Mouse (Mus musculus): Measurements from ENCODE around the gene Tchp. TPM values are rescaled to one million over a fixed set of nuclear protein-coding genes. Genes with fewer than 3 reads are reported as not detected.

The Tchp gene
- polyA plus RNA-seq, 1 experiment from 2014 or later = 19.7 TPM

GRCm38 (mm10) chr5:114737090-114737887, 29.7 kb downstream of the Tchp start:
- Histone ChIP-seq H3K36me3 (ENCODE audit: control insufficient read depth, insufficient read depth, low read length) (peaks cover 7% of the 10 kb centered on the region; the same call in 1 of the 2 replicates), H3K4me2 (ENCODE audit: low read depth, low read length, severe bottlenecking) (no peak overlapping the region), H3K27me3 (ENCODE audit: control insufficient read depth, insufficient read depth, low read length) (no peaks in the 10 kb centered on the region), H3K27ac (ENCODE audit: low read depth, low read length) (no peak overlapping the region), H3K4me3 (ENCODE audit: low read depth, low read length) (no peak overlapping the region), H3K9me3 (ENCODE audit: control insufficient read depth, low read length) (no peaks in the 10 kb centered on the region), H3K9ac (ENCODE audit: low read length) (no peak overlapping the region), H3K4me1 (replicated peaks; ENCODE audit: control insufficient read depth, insufficient read depth, low read length) (no peaks in the 10 kb centered on the region)
- no peak for ATAC-seq (replicated peaks; ENCODE audit: low FRiP score)
- WGBS = 87% methylated on average over 21 of the region's 21 CpGs
- no peak for DNase-seq (ENCODE audit: low spot score)

GRCm38 (mm10) chr5:114738707-114739241, 31.2 kb downstream of the Tchp start:
- Histone ChIP-seq H3K4me1 (replicated peaks; ENCODE audit: control insufficient read depth, insufficient read depth, low read length) (no peaks in the 10 kb centered on the region), H3K9ac (ENCODE audit: low read length) (no peak overlapping the region), H3K27me3 (ENCODE audit: control insufficient read depth, insufficient read depth, low read length) (no peaks in the 10 kb centered on the region), H3K27ac (ENCODE audit: low read depth, low read length) (no peak overlapping the region), H3K36me3 (ENCODE audit: control insufficient read depth, insufficient read depth, low read length) (peaks cover 3% of the 10 kb centered on the region; the same call in 1 of the 2 replicates), H3K4me2 (ENCODE audit: low read depth, low read length, severe bottlenecking) (no peak overlapping the region), H3K9me3 (ENCODE audit: control insufficient read depth, low read length) (no peaks in the 10 kb centered on the region), H3K4me3 (ENCODE audit: low read depth, low read length) (no peak overlapping the region)
- DNase-seq (ENCODE audit: low spot score) (no peak), ATAC-seq (replicated peaks; ENCODE audit: low FRiP score) (no peak)
- WGBS = 87% methylated on average over 12 of the region's 12 CpGs

GRCm38 (mm10) chr5:114740595-114740994, 33.0 kb downstream of the Tchp start:
- H3K4me1 ChIP-seq (replicated peaks; ENCODE audit: control insufficient read depth, insufficient read depth, low read length) = no peaks in the 10 kb centered on the region
- ATAC-seq (replicated peaks; ENCODE audit: low FRiP score) = no peak
- no peak overlapping the region for H3K4me2 ChIP-seq (ENCODE audit: low read depth, low read length, severe bottlenecking)
- DNase-seq (ENCODE audit: low spot score) = no peak
- no peak overlapping the region for H3K4me3 ChIP-seq (ENCODE audit: low read depth, low read length)
- H3K9ac ChIP-seq (ENCODE audit: low read length) = no peak overlapping the region
- no peak overlapping the region for H3K27ac ChIP-seq (ENCODE audit: low read depth, low read length)
- H3K9me3 ChIP-seq (ENCODE audit: control insufficient read depth, low read length) = no peaks in the 10 kb centered on the region
- WGBS = 77% methylated on average over 4 of the region's 4 CpGs
- H3K36me3 ChIP-seq (ENCODE audit: control insufficient read depth, insufficient read depth, low read length) = peaks cover 8% of the 10 kb centered on the region; the same call in 1 of the 2 replicates
- no peaks in the 10 kb centered on the region for H3K27me3 ChIP-seq (ENCODE audit: control insufficient read depth, insufficient read depth, low read length)

GRCm38 (mm10) chr5:114742572-114742971, 35.0 kb downstream of the Tchp start:
- H3K36me3 ChIP-seq (ENCODE audit: control insufficient read depth, insufficient read depth, low read length) = peaks cover 5% of the 10 kb centered on the region; the same call in 1 of the 2 replicates
- DNase-seq (ENCODE audit: low spot score) = no peak
- no peak overlapping the region for H3K4me3 ChIP-seq (ENCODE audit: low read depth, low read length)
- H3K4me1 ChIP-seq (replicated peaks; ENCODE audit: control insufficient read depth, insufficient read depth, low read length) = no peaks in the 10 kb centered on the region
- H3K27me3 ChIP-seq (ENCODE audit: control insufficient read depth, insufficient read depth, low read length) = no peaks in the 10 kb centered on the region
- no peak overlapping the region for H3K4me2 ChIP-seq (ENCODE audit: low read depth, low read length, severe bottlenecking)
- H3K9me3 ChIP-seq (ENCODE audit: control insufficient read depth, low read length) = no peaks in the 10 kb centered on the region
- no peak overlapping the region for H3K27ac ChIP-seq (ENCODE audit: low read depth, low read length)
- WGBS = 95% methylated on average over 10 of the region's 10 CpGs
- no peak overlapping the region for H3K9ac ChIP-seq (ENCODE audit: low read length)
- no peak for ATAC-seq (replicated peaks; ENCODE audit: low FRiP score)

GRCm38 (mm10) chr5:114742998-114743696, 35.6 kb downstream of the Tchp start:
- no peaks in the 10 kb centered on the region for H3K9me3 ChIP-seq (ENCODE audit: control insufficient read depth, low read length)
- H3K4me1 ChIP-seq (replicated peaks; ENCODE audit: control insufficient read depth, insufficient read depth, low read length) = no peaks in the 10 kb centered on the region
- no peak overlapping the region for H3K4me2 ChIP-seq (ENCODE audit: low read depth, low read length, severe bottlenecking)
- no peak for ATAC-seq (replicated peaks; ENCODE audit: low FRiP score)
- 94% methylated on average over 13 of the region's 13 CpGs for WGBS
- H3K27me3 ChIP-seq (ENCODE audit: control insufficient read depth, insufficient read depth, low read length) = no peaks in the 10 kb centered on the region
- no peak for DNase-seq (ENCODE audit: low spot score)
- H3K9ac ChIP-seq (ENCODE audit: low read length) = no peak overlapping the region
- H3K36me3 ChIP-seq (ENCODE audit: control insufficient read depth, insufficient read depth, low read length) = peaks cover 5% of the 10 kb centered on the region; the same call in 1 of the 2 replicates
- H3K4me3 ChIP-seq (ENCODE audit: low read depth, low read length) = no peak overlapping the region
- H3K27ac ChIP-seq (ENCODE audit: low read depth, low read length) = no peak overlapping the region

GRCm38 (mm10) chr5:114743697-114744090, 36.1 kb downstream of the Tchp start:
- ATAC-seq (replicated peaks; ENCODE audit: low FRiP score) (no peak), DNase-seq (ENCODE audit: low spot score) (no peak)
- H3K36me3 ChIP-seq (ENCODE audit: control insufficient read depth, insufficient read depth, low read length) = peaks cover 5% of the 10 kb centered on the region; the same call in 1 of the 2 replicates
- 96% methylated on average over 8 of the region's 8 CpGs for WGBS
- no peak overlapping the region for H3K4me3 ChIP-seq (ENCODE audit: low read depth, low read length)
- no peaks in the 10 kb centered on the region for H3K27me3 ChIP-seq (ENCODE audit: control insufficient read depth, insufficient read depth, low read length)
- no peaks in the 10 kb centered on the region for H3K4me1 ChIP-seq (replicated peaks; ENCODE audit: control insufficient read depth, insufficient read depth, low read length)
- no peak overlapping the region for H3K27ac ChIP-seq (ENCODE audit: low read depth, low read length)
- H3K9me3 ChIP-seq (ENCODE audit: control insufficient read depth, low read length) = no peaks in the 10 kb centered on the region
- no peak overlapping the region for H3K9ac ChIP-seq (ENCODE audit: low read length)
- no peak overlapping the region for H3K4me2 ChIP-seq (ENCODE audit: low read depth, low read length, severe bottlenecking)

GRCm38 (mm10) chr5:114745581-114745980, 38.0 kb downstream of the Tchp start:
- WGBS = 93% methylated on average over 5 of the region's 5 CpGs
- Histone ChIP-seq H3K4me1 (replicated peaks; ENCODE audit: control insufficient read depth, insufficient read depth, low read length) (no peaks in the 10 kb centered on the region), H3K27ac (ENCODE audit: low read depth, low read length) (no peak overlapping the region), H3K27me3 (ENCODE audit: control insufficient read depth, insufficient read depth, low read length) (no peaks in the 10 kb centered on the region), H3K9ac (ENCODE audit: low read length) (no peak overlapping the region), H3K9me3 (ENCODE audit: control insufficient read depth, low read length) (no peaks in the 10 kb centered on the region), H3K36me3 (ENCODE audit: control insufficient read depth, insufficient read depth, low read length) (peaks cover 5% of the 10 kb centered on the region; the same call in 1 of the 2 replicates), H3K4me2 (ENCODE audit: low read depth, low read length, severe bottlenecking) (no peak overlapping the region), H3K4me3 (ENCODE audit: low read depth, low read length) (no peak overlapping the region)
- DNase-seq (ENCODE audit: low spot score) (no peak), ATAC-seq (replicated peaks; ENCODE audit: low FRiP score) (no peak)

- Histone ChIP-seq H3K27me3 (ENCODE audit: control insufficient read depth, insufficient read depth, low read length) (no peaks in the 10 kb centered on the region), H3K4me2 (ENCODE audit: low read depth, low read length, severe bottlenecking) (no peak overlapping the region), H3K27ac (ENCODE audit: low read depth, low read length) (no peak overlapping the region), H3K9ac (ENCODE audit: low read length) (no peak overlapping the region), H3K4me3 (ENCODE audit: low read depth, low read length) (no peak overlapping the region), H3K9me3 (ENCODE audit: control insufficient read depth, low read length) (no peaks in the 10 kb centered on the region), H3K36me3 (ENCODE audit: control insufficient read depth, insufficient read depth, low read length) (peaks cover 5% of the 10 kb centered on the region; the same call in 1 of the 2 replicates), H3K4me1 (replicated peaks; ENCODE audit: control insufficient read depth, insufficient read depth, low read length) (no peaks in the 10 kb centered on the region)
- ATAC-seq (replicated peaks; ENCODE audit: low FRiP score) = no peak
- WGBS = 92% methylated on average over 4 of the region's 4 CpGs
- no peak for DNase-seq (ENCODE audit: low spot score)
These were observed 39.3 kb downstream of the Tchp start for GRCm38 (mm10) chr5:114746886-114747285.
